Mouse (Mus musculus) cerebral cortex, adult 2 months (tissue): ENCODE measurements around the gene Cbx2.

ENCODE experiments used
- WGBS: fragments of 180-500 bp; shearing (Covaris S2); methylation state at CpG from one replicate; pipeline ENCODE4 v1.1.7; 2018; 5-methylcytosine and 5-hydroxymethylcytosine counted together

The Cbx2 gene

DNA sequence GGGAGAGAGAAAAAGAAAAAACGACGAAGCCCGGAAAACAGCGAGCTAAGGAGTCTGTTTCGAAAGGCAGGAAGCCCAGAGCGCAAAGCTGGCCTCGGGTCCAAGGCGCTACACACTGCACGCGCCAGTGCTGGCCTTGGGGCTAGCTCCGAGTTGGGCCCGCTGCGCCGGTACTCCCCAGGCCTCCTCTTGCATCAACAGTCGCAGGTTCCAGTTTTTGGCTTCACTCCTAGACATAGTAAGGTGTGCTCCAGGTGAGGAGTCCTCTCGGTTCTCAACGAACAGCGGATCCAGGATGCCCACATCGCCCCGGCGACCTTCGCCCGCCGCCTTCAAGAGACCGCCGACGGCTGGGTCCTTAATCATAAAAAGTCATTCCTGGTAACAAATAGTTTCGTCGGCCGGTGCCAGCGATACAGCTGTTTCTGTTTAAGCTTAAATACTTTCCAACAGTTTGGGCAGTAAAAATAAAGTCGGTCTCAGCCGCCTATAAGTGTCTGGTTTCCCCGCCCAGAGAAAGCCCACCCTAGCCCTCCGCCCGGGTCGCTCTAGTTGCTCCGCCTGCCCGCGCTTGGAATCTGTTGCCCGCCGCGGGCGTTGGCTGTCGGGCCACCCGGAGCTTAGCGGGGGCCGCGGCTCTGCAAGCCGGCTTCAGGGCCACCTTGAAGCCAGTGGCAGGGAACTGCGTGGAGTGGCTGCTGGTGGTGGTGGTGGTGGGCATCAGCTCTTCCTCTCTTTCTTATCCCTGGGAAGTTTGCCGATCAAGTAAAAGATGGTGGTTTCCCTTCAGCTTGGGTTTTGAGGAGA, 19.9 kb downstream of the Cbx2 start:
- WGBS: 6% methylated on average over 52 of the region's 52 CpGs

DNA sequence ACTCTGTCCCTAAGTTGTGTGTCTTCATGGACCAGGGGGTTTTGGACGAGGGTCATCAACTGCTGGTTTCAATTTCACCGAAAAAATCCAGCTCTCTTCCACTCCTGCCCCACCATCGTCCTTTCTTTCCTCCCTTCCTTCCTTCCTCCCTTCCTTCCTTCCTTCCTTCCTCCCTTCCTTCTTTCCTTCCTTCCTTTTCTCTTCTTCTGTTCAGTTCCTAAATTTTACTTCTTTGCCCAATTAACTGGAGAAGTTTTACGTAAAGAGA, 20.4 kb downstream of the Cbx2 start:
- 26% methylated on average over 4 of the region's 4 CpGs for WGBS

DNA sequence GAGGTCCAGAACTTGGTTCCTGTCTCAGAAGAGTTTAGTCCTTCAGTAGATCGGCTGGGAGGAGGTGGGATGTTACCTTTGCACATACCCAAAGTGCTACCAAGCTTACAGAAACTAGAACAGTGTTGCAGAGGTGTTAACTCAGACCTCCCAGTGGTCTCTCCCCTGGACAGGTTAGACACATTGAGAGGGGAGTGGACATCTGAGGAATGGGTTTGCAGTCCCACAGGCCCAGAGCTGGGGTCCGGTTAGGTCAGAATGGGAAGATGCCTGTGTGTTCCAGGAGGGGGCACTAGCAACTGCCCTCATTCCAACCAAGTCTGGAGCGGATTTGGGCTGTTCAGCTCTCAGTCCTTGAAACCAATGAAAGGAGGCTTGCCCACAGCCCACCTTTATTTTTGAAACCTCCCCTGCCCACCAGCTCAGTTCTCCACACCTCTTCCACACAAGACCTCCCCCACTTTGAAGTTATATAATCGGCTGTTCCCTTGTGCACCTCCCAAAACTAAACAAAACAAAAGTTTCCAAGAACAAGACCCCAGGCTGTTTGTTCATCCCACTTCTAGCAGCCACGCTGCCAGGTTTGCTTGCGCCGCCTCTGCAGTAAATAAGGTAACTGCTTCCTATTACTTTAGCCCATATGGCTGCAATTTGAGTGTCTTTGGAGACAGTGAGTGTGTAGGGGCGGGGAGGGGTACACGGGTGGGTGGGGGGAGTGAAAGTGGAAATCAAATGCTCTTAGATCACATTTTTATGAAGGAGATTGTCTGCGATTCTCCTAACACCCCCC, 21.2 kb downstream of the Cbx2 start:
- whole genome bisulfite sequencing: 10% methylated on average over 10 of the region's 10 CpGs

DNA sequence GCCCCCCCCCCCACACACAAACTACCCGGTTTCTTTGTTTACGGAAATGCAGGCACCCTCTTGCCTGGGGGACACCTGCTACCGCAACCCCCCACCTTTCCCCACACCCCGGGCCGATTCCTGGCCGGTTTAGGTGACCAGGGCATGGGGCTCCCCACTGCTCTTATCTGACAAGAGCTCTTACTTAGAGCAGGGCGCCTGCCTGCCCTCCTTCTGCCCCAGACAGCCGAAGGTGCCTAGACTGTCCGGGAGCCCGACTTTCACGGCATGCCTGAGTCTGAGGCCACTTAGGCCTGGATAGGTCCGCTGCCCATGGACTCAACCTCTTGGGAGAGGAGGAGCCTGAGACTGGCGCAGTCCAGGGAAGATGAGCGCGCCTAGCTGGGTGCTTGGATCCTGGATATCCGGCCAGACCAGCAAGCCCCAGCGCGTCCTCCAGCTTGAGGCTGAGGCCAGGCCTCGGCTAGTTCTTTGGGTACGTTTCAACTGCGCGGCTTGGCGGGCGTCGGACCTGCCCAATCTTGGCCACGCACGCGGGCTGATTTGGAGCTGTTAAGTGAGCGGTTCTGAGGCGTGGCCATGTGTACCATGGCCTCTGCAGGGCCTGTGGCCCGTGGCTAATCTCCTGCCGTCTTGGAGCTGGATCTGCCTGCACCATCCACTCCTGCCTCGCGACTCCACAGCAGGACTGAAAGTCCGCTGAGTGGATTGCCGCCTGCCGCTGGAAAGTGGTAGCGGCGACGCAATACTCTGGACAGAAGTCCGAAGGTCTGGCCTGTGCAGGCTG, 22.0 kb downstream of the Cbx2 start:
- 11% methylated on average over 41 of the region's 41 CpGs for WGBS

DNA sequence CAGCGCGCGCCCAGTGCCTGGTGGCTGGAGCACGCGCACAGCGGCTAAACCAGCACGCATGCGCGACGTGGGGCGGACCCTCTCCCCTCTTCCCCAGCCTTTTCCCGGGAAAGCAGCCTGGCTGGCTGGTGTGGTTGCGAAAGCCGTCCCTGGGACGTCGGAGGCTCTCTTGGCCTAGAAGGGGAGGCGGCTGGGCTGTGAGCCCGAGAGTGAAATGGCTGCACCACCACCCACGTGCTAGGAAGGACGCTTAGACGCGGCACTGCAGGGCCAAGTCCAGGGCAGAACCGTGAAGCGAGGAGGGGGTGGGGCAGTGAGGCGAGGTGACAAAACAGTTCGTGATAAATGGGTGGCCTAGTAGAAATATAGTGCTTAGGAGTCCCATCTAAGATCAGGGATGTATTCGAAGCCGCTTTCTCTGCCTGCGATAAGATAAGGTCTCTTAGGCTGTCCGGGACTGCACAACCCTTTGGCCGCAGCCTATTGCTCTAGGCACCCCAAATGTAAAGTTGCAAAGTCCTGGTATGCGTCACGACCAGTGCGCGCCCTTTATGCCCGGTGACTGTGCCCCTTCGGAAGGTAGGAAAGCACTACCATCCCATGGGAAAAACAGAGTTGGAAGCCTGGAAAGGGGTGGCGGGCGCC, 24.0 kb downstream of the Cbx2 start:
- WGBS: 6% methylated on average over 39 of the region's 39 CpGs

DNA sequence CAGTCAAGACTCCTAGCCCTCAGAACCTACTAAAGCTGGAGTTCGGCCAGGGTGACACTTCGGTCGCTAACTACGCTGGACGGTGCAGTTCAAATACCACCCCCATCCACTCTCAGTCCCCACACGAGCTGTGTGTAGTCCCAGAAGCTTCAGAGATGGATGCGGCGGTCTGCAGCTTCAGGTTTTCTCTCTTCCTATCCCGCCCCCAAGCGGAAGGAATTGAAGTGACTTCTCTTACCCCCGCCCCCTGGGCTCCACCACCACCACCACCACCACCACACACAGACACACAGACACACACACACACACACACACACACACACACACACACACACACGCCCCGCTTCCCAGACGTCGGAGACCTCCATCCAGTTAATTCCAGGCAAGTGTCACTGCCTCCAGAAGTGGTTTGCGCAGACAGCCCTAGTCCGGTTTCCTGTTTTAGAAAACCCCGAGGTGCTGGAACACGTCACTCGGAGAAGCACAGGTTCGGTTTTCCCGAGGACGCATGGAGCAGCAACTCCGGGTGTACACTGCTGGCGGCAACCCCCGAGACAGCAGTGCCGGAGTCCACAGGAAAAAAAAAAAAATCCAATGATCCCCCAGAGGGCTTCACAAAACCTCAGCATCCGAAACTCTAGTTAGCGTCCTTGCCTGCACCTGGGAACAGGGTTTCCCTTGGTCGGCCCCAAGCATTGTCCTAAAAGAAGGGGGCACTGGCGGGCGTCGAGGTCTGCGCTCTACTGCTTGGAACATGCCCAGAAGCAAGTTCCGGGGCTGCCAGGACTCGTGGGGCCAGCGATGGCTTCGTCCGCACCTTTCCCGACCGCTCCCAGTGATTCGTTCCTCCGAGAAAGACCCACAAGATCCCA, 24.7 kb downstream of the Cbx2 start:
- 3% methylated on average over 42 of the region's 43 CpGs for WGBS

DNA sequence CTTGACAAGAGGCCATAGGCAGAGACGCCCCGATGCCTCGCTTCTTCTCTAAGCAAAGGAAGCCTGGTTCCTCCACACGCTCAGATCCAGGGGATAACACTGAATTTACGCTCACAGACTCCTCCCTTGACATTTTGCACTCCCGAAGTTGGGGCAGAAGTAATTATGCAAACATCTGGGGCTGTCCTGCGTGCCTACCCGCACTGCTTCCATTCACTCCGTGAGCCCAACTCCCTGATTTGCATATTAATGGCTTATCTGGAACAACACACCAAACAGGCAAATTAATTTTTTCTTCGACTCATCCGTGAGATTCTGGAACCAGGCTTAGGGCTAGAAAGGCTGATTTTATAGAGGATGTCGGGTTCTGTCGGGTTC, 25.4 kb downstream of the Cbx2 start:
- 2% methylated on average over 13 of the region's 13 CpGs for WGBS

DNA sequence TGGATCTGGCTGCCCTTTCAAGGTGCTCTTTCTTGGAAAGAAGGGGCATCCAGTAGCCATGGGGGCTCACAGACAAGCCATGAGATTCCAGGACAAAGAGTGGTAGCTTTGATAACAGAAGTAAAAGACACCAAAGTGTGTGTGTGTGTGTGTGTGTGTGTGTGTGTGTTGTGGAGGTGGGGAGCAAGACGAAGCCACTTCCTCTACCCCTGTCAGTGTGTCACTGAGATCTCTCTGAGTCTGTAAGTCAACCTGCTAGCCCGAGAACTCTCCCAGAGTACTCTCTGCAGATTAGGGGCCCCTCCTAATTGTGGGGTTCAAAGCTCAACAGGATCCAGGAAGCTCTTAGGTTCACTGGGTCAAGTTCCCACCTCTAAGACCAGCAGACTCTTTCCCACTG, 27.6 kb downstream of the Cbx2 start:
- 20% methylated on average over 2 of the region's 2 CpGs for WGBS

DNA sequence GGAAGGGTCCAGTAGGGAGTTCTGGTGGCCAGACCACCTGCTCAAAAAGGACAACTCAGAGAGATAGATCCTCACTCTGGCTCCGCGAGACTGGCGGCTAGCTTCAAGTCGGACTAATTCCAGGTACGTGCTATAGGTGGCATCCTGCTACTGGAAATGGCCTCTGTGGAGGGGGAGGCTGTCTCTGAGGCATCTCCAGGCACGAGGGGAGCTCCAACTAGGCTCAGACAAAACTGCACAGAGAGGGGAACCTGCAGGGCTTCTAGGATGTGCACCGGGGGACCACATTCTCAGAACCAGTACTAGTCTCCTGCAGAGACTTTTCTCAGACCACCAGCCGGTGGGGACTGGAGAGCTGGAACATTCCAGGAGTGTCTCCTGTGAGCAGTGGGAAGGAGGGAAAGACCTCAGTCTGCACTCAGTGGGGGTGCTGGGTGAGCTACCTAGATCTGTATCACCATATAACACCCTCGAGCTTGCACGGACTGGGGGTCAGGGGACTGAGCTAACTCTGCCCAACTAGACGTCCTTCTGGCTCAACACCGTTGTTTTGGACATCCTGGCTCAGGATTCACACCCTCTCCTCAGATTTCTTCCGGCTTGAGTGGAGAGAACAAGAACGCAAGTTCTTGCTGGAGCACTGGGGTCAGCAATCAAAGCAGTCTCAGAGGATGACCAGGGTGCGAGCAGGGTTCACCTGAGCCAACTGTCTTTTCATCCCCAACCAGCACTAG, 29.3 kb downstream of the Cbx2 start:
- 15% methylated on average over 15 of the region's 15 CpGs for WGBS

DNA sequence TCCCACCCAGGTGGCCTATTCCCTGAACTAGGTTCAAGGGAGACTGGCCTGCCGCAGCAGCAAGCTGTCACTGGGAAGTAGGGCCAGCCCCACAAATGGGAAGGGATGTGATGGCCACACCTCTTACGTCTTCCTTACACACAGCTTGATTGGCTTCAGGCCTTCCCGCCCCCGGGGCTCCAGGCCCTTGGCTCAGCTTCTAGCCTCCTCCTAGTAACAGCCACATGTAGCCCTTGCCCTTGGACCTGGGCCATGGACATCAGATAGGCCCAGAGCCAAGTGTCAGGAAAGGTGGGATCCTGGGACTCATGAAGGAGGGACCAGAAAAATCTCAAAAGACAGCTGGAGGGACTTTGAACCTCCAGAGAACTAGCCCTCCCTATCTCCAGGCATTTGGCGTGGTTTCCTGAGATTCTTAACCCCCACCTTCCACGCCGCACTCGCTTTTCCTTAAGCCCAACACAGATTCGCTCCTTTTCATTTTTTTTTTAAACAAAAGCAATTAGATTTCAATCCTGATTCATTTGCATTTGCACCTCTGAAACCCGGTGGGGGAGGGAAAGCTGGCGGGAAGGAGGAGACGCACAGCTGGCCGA, 30.0 kb downstream of the Cbx2 start:
- 4% methylated on average over 13 of the region's 13 CpGs for WGBS

DNA sequence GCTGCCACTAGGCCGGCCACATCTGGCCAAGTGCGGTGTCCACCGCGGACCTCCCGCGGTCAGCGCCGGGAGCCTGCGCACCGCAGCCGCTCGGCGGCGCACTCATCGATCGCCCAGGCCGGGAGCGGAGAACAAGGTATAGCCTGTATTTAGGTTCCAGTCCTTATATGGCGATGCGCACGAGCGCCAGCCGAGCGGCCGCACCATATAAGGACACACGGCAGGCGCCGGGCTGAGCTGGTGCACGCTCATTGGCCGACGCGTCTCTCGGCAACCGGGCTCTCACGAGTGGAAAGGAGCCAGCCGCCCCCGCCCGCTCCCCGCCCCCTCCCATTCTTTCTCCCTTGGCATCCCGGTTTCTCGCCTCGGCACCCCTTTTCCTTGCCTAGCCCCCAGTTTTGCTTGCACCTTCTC, 30.5 kb downstream of the Cbx2 start:
- under 1% methylated on average over 42 of the region's 42 CpGs for WGBS

DNA sequence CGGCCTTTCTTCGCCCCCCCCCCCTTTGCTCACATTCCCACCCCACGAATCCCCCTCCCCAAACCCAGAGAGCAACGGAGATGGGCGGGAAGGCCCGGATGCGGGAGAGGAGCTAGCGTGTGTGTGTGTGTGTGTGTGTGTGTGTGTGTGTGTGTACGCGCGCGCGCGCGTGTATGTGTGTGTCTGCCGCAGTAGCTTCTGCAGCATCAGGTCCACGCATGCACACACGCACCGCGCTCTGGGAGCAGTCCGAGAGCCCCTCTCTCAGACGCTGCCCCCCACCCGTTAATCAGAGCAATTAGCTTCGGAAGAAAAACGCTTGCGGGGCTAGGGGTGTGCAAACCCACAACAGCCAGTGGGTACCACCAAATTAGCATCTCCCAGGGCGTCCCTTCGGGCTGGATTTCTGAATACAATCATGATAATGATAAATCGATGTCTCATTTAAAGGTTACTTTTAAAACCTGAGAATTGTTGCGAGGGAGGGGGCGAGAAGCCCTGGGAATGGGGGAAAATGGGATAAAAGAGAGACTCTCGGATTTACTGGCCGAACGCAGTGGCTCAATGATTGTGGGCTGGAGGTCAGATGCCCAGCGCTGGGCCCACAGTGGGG, 31.1 kb downstream of the Cbx2 start:
- WGBS: 1% methylated on average over 34 of the region's 35 CpGs

DNA sequence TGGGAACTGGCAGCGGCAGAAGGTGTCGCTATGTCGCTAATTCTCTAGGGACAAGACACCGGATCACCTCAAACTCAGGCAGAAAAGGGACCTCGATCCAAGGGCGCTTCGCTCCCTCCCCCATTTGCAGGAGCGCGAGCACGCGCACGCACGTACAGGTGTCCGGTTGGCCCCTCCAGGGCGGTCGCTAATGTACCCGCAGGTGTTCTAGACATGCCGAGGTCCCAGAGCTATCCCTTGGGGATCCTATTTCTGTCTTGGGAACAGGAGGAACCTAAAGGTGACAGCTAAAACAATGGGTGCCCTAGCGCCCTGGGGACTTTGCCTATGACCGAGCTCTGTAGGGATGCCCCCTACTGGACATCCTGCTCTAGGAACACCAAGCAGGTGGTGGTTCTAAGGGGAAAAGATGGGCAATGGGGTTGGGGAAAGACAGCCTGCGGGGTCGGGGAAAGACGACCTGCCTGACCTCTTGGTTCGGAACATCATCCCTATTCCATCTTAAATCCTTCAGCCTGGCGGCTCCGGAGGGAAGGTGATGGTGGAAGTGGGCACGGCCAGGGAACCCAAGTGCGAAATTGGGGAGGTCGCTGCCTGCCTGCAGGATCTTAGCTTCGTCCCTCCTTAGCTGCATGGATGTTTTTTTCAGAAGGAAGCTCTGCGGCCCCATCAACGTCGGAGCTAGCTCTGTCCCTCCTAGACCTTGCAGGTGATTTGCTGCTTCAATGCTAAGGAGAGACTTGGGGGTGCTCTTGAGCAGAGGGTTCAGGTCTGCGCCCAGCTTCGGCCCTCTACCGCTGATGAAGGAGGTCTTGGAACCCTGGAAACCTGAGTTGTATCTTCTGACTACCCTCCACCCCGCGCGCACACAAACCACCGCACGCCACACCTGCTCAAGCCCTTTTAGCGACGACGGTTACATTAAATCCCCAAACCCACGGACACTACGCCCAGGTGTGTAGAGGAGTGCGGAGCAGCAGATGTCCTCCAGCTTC, 31.9 kb downstream of the Cbx2 start:
- WGBS: 4% methylated on average over 47 of the region's 47 CpGs

DNA sequence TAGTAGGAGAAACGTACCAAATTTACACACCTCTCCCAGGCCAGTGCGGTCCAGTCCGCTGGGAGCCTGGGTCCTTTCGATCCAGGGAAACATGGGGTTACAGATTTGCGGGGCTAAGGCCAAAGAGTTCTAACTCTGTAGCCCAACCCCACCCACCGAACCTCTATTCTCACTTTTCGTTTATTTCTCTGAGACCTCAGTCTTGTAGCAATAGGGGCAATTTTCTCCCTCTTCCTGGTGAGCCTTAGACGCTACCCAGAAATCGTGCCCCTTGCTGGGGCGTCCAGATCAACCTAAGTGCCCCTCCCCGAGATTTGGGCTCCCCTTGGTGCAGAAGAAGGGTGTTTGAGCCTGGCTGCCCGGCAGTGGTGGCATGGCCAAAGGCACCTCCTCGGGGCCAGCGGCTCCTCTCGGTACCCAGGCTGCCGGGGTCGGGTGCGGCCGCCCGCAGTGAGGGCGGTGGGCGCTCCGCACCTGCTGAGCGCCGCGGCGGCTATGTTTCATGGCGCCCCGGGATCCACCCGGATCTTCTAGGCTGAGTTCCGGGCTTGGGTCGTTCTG, 32.9 kb downstream of the Cbx2 start:
- 1% methylated on average over 32 of the region's 32 CpGs for WGBS

DNA sequence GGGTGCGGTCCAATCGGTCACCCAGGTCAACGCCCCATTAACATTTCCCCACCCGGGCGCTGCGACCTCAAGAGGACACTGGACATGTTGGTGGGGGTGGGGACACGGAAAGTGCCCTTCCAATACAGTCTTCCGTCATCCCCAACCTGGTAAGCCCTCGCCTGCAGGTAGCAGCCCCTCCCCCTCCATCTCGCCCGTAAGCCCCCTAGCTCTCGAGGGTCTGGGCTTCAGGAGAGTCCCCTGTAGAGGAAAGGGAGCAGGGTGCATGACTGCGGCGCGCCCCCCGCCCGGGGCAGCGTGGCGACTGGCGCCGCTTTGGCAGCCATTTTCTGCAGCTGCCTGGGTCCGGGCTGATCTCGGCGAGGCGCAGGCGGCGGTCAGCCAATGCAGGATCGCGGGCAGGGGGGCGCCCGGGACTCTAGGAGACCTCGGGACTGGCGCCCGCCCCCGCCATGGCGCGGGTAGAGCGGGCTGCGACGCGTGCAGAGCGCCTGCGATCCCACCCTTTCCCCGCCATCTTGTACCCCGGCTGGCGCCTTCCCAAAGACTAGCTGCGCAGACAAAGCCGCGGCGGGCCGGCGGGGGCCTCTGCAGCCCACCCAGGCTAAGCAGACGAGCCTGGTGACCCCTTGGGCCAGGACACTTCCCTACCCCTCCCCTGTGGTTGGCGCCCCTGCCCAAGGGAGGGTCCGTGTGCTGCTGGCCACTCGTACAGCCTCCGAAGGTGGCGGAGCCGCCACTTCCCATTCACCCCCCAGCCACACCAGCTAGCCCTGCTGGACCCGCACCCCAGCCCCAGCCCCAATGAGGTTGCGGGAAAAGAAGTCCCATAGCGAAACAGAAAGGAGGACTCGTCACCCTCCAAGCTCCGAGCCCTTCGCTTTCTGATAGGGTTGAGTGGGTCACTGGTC, 33.8 kb downstream of the Cbx2 start:
- WGBS: 1% methylated on average over 65 of the region's 65 CpGs

DNA sequence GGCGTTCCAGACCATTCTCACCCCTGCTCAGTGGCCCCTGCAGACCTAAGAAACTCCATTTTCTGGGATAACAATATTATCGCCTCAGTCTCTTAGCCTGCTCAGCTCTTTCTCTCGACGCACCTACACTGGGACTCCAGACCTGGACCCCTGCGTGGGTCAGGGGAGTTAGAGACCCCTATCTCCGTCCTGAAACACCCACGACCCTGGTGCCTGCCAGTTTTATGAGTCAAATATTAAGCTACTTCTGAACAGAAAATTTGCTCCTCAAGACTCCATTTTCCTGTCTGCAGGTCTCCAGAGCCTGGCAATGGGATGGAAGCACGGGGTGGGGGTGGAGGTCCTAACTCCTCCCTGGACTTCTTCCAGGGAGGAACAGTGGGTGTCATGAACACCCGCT, 34.5 kb downstream of the Cbx2 start:
- WGBS: 15% methylated on average over 9 of the region's 9 CpGs
